Mouse (Mus musculus): Measurements from ENCODE around the gene Qprt. TPM values are rescaled to one million over a fixed set of nuclear protein-coding genes. Genes with fewer than 3 reads are reported as not detected.

Qprt gene
- polyA plus RNA-seq, 1 experiment from 2014 or later, result 1.4 TPM

DNA sequence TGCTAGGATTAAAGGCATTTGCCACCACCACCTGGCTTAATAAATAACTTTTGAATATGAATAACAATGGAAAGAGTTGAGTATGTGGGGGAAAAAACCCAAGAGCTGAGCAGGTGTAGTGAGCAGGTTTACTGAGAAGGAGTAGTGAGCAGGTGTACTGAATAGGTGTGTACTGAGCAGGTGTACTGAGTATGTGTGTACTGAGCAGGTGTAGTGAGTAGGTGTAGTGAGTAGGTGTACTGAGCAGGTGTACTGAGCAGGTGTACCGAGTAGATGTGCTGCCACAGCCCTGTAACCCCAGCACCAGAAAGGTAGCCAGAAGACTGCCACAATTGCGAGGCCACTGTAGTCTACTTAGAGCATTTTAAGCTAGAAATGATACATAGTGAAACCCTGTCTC lies 37.2 kb downstream of the Qprt start:
- no peak for ATAC-seq (ENCODE audit: insufficient number of reproducible peaks, insufficient read depth, low FRiP score, low read depth)
- no peaks in the 10 kb centered on the region for H3K9me3 ChIP-seq (ENCODE audit: control insufficient read depth, low read depth, low read length)
- 67% methylated on average over 2 of the region's 2 CpGs for WGBS
- no peak overlapping the region for H3K4me3 ChIP-seq (ENCODE audit: low read depth, low read length)
- no peak overlapping the region for H3K4me2 ChIP-seq (replicated peaks; ENCODE audit: low read depth, low read length)
- no peaks in the 10 kb centered on the region for H3K27me3 ChIP-seq (ENCODE audit: control insufficient read depth, insufficient read depth, low read length)
- no peaks in the 10 kb centered on the region for H3K4me1 ChIP-seq (ENCODE audit: control insufficient read depth, insufficient read depth, low read length)
- no peak overlapping the region for H3K27ac ChIP-seq (ENCODE audit: low read length)
- H3K9ac ChIP-seq (replicated peaks; ENCODE audit: low read depth, low read length), result no peak overlapping the region
- H3K36me3 ChIP-seq (ENCODE audit: control insufficient read depth, insufficient read depth, low read length), result no peaks in the 10 kb centered on the region

GRCm38 (mm10) chr7:127083689-127084088 lies 38.3 kb downstream of the Qprt start:
- no peaks in the 10 kb centered on the region for H3K27me3 ChIP-seq (ENCODE audit: control insufficient read depth, insufficient read depth, low read length)
- 71% methylated on average over 4 of the region's 4 CpGs for WGBS
- no peaks in the 10 kb centered on the region for H3K9me3 ChIP-seq (ENCODE audit: control insufficient read depth, low read depth, low read length)
- no peak overlapping the region for H3K4me3 ChIP-seq (ENCODE audit: low read depth, low read length)
- no peaks in the 10 kb centered on the region for H3K4me1 ChIP-seq (ENCODE audit: control insufficient read depth, insufficient read depth, low read length)
- ATAC-seq (ENCODE audit: insufficient number of reproducible peaks, insufficient read depth, low FRiP score, low read depth), result no peak
- H3K27ac ChIP-seq (ENCODE audit: low read length), result no peak overlapping the region
- no peak overlapping the region for H3K4me2 ChIP-seq (replicated peaks; ENCODE audit: low read depth, low read length)
- no peaks in the 10 kb centered on the region for H3K36me3 ChIP-seq (ENCODE audit: control insufficient read depth, insufficient read depth, low read length)
- H3K9ac ChIP-seq (replicated peaks; ENCODE audit: low read depth, low read length), result no peak overlapping the region

GRCm38 (mm10) chr7:127082995-127083394 lies 39.0 kb downstream of the Qprt start:
- H3K4me1 ChIP-seq (ENCODE audit: control insufficient read depth, insufficient read depth, low read length), result no peaks in the 10 kb centered on the region
- no peaks in the 10 kb centered on the region for H3K36me3 ChIP-seq (ENCODE audit: control insufficient read depth, insufficient read depth, low read length)
- no peaks in the 10 kb centered on the region for H3K27me3 ChIP-seq (ENCODE audit: control insufficient read depth, insufficient read depth, low read length)
- 54% methylated on average over 2 of the region's 2 CpGs for WGBS
- no peak overlapping the region for H3K4me2 ChIP-seq (replicated peaks; ENCODE audit: low read depth, low read length)
- H3K9me3 ChIP-seq (ENCODE audit: control insufficient read depth, low read depth, low read length), result no peaks in the 10 kb centered on the region
- ATAC-seq (ENCODE audit: insufficient number of reproducible peaks, insufficient read depth, low FRiP score, low read depth), result no peak
- no peak overlapping the region for H3K27ac ChIP-seq (ENCODE audit: low read length)
- no peak overlapping the region for H3K9ac ChIP-seq (replicated peaks; ENCODE audit: low read depth, low read length)
- no peak overlapping the region for H3K4me3 ChIP-seq (ENCODE audit: low read depth, low read length)

- no peak for ATAC-seq (ENCODE audit: insufficient number of reproducible peaks, insufficient read depth, low FRiP score, low read depth)
- no peaks in the 10 kb centered on the region for H3K36me3 ChIP-seq (ENCODE audit: control insufficient read depth, insufficient read depth, low read length)
Observed at GRCm38 (mm10) chr7:127082271-127082670, 39.8 kb downstream of the Qprt start.

GRCm38 (mm10) chr7:127080045-127080444 lies 42.0 kb downstream of the Qprt start:
- Histone ChIP-seq H3K27ac (ENCODE audit: low read length) (no peak overlapping the region), H3K9ac (replicated peaks; ENCODE audit: low read depth, low read length) (no peak overlapping the region)

More at GRCm38 (mm10) chr7:127082271-127082670, 39.8 kb downstream of the Qprt start:
- H3K4me1 ChIP-seq (ENCODE audit: control insufficient read depth, insufficient read depth, low read length), result no peaks in the 10 kb centered on the region
- no peak overlapping the region for H3K4me3 ChIP-seq (ENCODE audit: low read depth, low read length)
- H3K27me3 ChIP-seq (ENCODE audit: control insufficient read depth, insufficient read depth, low read length), result no peaks in the 10 kb centered on the region
- H3K27ac ChIP-seq (ENCODE audit: low read length), result no peak overlapping the region
- H3K9ac ChIP-seq (replicated peaks; ENCODE audit: low read depth, low read length), result no peak overlapping the region
- WGBS, result 79% methylated on average over 8 of the region's 8 CpGs
- no peak overlapping the region for H3K4me2 ChIP-seq (replicated peaks; ENCODE audit: low read depth, low read length)
- no peaks in the 10 kb centered on the region for H3K9me3 ChIP-seq (ENCODE audit: control insufficient read depth, low read depth, low read length)

GRCm38 (mm10) chr7:127077692-127078091 lies 44.3 kb downstream of the Qprt start:
- 86% methylated on average over 3 of the region's 3 CpGs for WGBS
- no peaks in the 10 kb centered on the region for H3K27me3 ChIP-seq (ENCODE audit: control insufficient read depth, insufficient read depth, low read length)
- H3K4me1 ChIP-seq (ENCODE audit: control insufficient read depth, insufficient read depth, low read length), result no peaks in the 10 kb centered on the region
- no peak for ATAC-seq (ENCODE audit: insufficient number of reproducible peaks, insufficient read depth, low FRiP score, low read depth)
- no peak overlapping the region for H3K27ac ChIP-seq (ENCODE audit: low read length)
- no peak overlapping the region for H3K4me2 ChIP-seq (replicated peaks; ENCODE audit: low read depth, low read length)
- no peaks in the 10 kb centered on the region for H3K9me3 ChIP-seq (ENCODE audit: control insufficient read depth, low read depth, low read length)
- no peak overlapping the region for H3K9ac ChIP-seq (replicated peaks; ENCODE audit: low read depth, low read length)
- no peak overlapping the region for H3K4me3 ChIP-seq (ENCODE audit: low read depth, low read length)
- no peaks in the 10 kb centered on the region for H3K36me3 ChIP-seq (ENCODE audit: control insufficient read depth, insufficient read depth, low read length)

More at GRCm38 (mm10) chr7:127080045-127080444, 42.0 kb downstream of the Qprt start:
- ATAC-seq (ENCODE audit: insufficient number of reproducible peaks, insufficient read depth, low FRiP score, low read depth), result no peak
- H3K27me3 ChIP-seq (ENCODE audit: control insufficient read depth, insufficient read depth, low read length), result no peaks in the 10 kb centered on the region
- no peak overlapping the region for H3K4me2 ChIP-seq (replicated peaks; ENCODE audit: low read depth, low read length)
- WGBS, result 60% methylated on average over 3 of the region's 3 CpGs
- H3K4me1 ChIP-seq (ENCODE audit: control insufficient read depth, insufficient read depth, low read length), result no peaks in the 10 kb centered on the region
- H3K36me3 ChIP-seq (ENCODE audit: control insufficient read depth, insufficient read depth, low read length), result no peaks in the 10 kb centered on the region
- H3K4me3 ChIP-seq (ENCODE audit: low read depth, low read length), result no peak overlapping the region
- no peaks in the 10 kb centered on the region for H3K9me3 ChIP-seq (ENCODE audit: control insufficient read depth, low read depth, low read length)

DNA sequence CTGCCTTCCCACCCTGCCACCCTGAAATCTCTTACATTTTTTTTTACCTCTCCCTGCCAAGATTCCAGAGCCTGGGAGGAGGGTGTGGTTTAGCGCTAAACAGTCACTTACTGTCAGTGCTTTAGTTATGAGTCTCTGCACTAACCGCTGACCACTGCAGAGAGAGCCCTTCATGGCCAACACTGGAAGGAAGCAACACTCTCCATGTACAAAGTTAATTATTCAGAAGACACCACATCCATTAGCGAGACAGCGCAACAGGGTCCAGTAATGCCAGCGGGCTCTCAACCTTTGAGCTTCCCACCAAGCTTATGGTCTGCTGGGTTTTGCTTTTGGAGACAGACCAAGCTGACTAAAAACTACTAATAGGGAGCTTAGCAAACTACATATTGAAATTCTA lies 45.8 kb downstream of the Qprt start:
- Histone ChIP-seq H3K27ac (ENCODE audit: low read length) (no peak overlapping the region), H3K27me3 (ENCODE audit: control insufficient read depth, insufficient read depth, low read length) (no peaks in the 10 kb centered on the region), H3K9ac (replicated peaks; ENCODE audit: low read depth, low read length) (no peak overlapping the region), H3K4me3 (ENCODE audit: low read depth, low read length) (no peak overlapping the region), H3K4me1 (ENCODE audit: control insufficient read depth, insufficient read depth, low read length) (no peaks in the 10 kb centered on the region), H3K9me3 (ENCODE audit: control insufficient read depth, low read depth, low read length) (no peaks in the 10 kb centered on the region), H3K36me3 (ENCODE audit: control insufficient read depth, insufficient read depth, low read length) (no peaks in the 10 kb centered on the region), H3K4me2 (replicated peaks; ENCODE audit: low read depth, low read length) (no peak overlapping the region)
- WGBS, result 87% methylated on average over 5 of the region's 5 CpGs
- ATAC-seq (ENCODE audit: insufficient number of reproducible peaks, insufficient read depth, low FRiP score, low read depth), result no peak

- WGBS, result 92% methylated on average over 4 of the region's 4 CpGs
- H3K9me3 ChIP-seq (ENCODE audit: control insufficient read depth, low read depth, low read length), result no peaks in the 10 kb centered on the region
- H3K36me3 ChIP-seq (ENCODE audit: control insufficient read depth, insufficient read depth, low read length), result no peaks in the 10 kb centered on the region
- H3K4me2 ChIP-seq (replicated peaks; ENCODE audit: low read depth, low read length), result no peak overlapping the region
- no peak overlapping the region for H3K27ac ChIP-seq (ENCODE audit: low read length)
- no peak overlapping the region for H3K9ac ChIP-seq (replicated peaks; ENCODE audit: low read depth, low read length)
- no peak overlapping the region for H3K4me3 ChIP-seq (ENCODE audit: low read depth, low read length)
- H3K27me3 ChIP-seq (ENCODE audit: control insufficient read depth, insufficient read depth, low read length), result no peaks in the 10 kb centered on the region
- H3K4me1 ChIP-seq (ENCODE audit: control insufficient read depth, insufficient read depth, low read length), result no peaks in the 10 kb centered on the region
- ATAC-seq (ENCODE audit: insufficient number of reproducible peaks, insufficient read depth, low FRiP score, low read depth), result no peak
Observed at GRCm38 (mm10) chr7:127073221-127073620, 48.8 kb downstream of the Qprt start.

DNA sequence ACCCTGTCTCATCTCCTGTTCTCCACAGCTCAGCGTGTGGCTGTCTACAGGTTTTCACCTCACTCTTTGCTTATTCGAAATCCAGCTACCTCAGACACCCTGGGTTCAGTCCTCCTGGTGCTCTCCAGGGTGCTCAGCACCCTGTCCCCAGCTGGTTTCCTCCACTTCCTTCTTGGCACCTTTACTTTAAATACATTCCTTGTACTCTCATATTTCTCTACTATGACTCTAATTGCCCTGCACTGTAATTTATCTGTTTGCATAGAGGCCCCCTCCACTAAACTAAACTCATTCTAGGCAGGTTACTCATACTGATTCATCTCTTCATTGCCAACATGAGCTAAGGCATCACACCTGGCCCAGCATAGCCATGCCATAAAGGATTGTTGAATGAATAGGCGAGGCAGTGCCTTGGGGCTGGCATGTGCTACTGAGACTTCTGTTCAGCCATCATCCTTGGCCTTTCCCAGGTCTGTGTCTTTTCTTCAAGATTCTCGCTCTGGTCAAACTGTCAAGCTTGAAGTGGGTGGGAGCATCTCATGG lies 51.1 kb downstream of the Qprt start:
- no peaks in the 10 kb centered on the region for H3K27me3 ChIP-seq (ENCODE audit: control insufficient read depth, insufficient read depth, low read length)
- H3K4me1 ChIP-seq (ENCODE audit: control insufficient read depth, insufficient read depth, low read length), result no peaks in the 10 kb centered on the region
- no peak overlapping the region for H3K27ac ChIP-seq (ENCODE audit: low read length)
- no peak overlapping the region for H3K4me3 ChIP-seq (ENCODE audit: low read depth, low read length)
- H3K9me3 ChIP-seq (ENCODE audit: control insufficient read depth, low read depth, low read length), result no peaks in the 10 kb centered on the region
- no peak overlapping the region for H3K9ac ChIP-seq (replicated peaks; ENCODE audit: low read depth, low read length)
- no peak overlapping the region for H3K4me2 ChIP-seq (replicated peaks; ENCODE audit: low read depth, low read length)
- H3K36me3 ChIP-seq (ENCODE audit: control insufficient read depth, insufficient read depth, low read length), result no peaks in the 10 kb centered on the region
- ATAC-seq (ENCODE audit: insufficient number of reproducible peaks, insufficient read depth, low FRiP score, low read depth), result no peak
- WGBS, result 66% methylated on average over 4 of the region's 4 CpGs
